Mouse (Mus musculus) erythroblast, embryonic 14.5 days (primary cell): ENCODE measurements at regions not wholly inside any gene's neighbourhood (a gene's known extent, or its start where the extent isn't known, plus 50 kb on each side); places are given as distances from the start of the nearest gene placed in this dataset.

ENCODE experiments used
- GATA1 ChIP-seq: IDR thresholded peaks from 2 replicates; pipeline ENCODE4 v1.6.1; 2012; ENCODE audit warnings: low read length, inconsistent platforms, mixed read lengths
- TAL1 ChIP-seq: IDR thresholded peaks from 3 replicates; pipeline ENCODE4 v1.6.1; 2012; ENCODE audit warnings: low read length, inconsistent platforms, mixed read lengths

GRCm38 (mm10) chr10:37540703-37541102, 402.0 kb upstream of the Marcks start:
- TF ChIP-seq GATA1: no peak
- TF ChIP-seq TAL1: no peak
